Mouse (Mus musculus) brain, embryonic 14.5 days (tissue): Measurements from ENCODE around the gene Wdr13.

Source experiments
- CTCF ChIP-seq: fragments of 200-500 bp; IDR thresholded peaks from 2 replicates; pipeline ENCODE4 v1.5.1; 2012; ENCODE audit warnings: inconsistent platforms, mild to moderate bottlenecking, moderate library complexity, borderline replicate concordance; ENCODE audit not compliant: insufficient read depth, insufficient read length; ENCODE audit errors: extremely low read depth
- POLR2A ChIP-seq: fragments of 200-500 bp; IDR thresholded peaks from 2 replicates; pipeline ENCODE4 v1.6.1; 2012; ENCODE audit warnings: mild to moderate bottlenecking, inconsistent platforms, borderline replicate concordance; ENCODE audit not compliant: poor library complexity, insufficient read depth, insufficient read length, severe bottlenecking; ENCODE audit errors: extremely low read depth

- TF ChIP-seq POLR2A: no peak
- TF ChIP-seq CTCF: no peak
Observed at GRCm38 (mm10) chrX:8135886-8136285, 3.2 kb upstream of the Wdr13 start.
